Mouse (Mus musculus): ENCODE data around the gene Zfp523. TPM values are rescaled to one million over a fixed set of nuclear protein-coding genes. Genes with fewer than 3 reads are reported as not detected.

The Zfp523 gene
- polyA plus RNA-seq, 1 experiment from 2014 or later: 23.7 TPM

DNA sequence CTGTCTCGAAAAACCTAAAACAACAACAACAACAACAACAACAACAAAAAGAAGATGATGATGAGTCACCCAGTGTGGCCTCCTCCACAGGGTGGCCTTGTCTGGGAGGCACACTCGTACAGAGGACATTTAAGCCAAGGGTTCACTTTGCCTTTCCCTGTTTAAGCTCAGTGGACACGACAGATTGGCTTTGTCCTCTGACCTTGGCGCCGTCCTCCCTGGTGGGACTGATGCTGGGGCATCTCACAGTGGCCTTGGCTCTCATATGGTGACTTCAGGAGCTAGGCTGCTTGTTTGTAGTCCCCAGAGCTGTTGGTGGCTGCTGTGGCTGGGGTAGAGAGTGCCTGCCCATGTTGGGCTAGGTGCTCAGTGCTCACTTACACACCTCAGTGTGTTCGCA, 67.3 kb downstream of the Zfp523 start:
- H3K9me3 ChIP-seq (ENCODE audit: control insufficient read depth, low read length): no peaks in the 10 kb centered on the region
- H3K4me2 ChIP-seq (ENCODE audit: low read depth, low read length): no peak overlapping the region
- H3K27ac ChIP-seq (ENCODE audit: low read length): no peak overlapping the region; the same call in 1 of the 2 replicates
- H3K36me3 ChIP-seq (ENCODE audit: control insufficient read depth, insufficient read depth, low read length): peaks cover 3% of the 10 kb centered on the region; the same call in 1 of the 2 replicates
- ATAC-seq: no peak; the same call in 1 of the 2 replicates
- H3K27me3 ChIP-seq (replicated peaks; ENCODE audit: control insufficient read depth, insufficient read depth, low read length): no peaks in the 10 kb centered on the region
- H3K4me3 ChIP-seq (ENCODE audit: low read length): no peak overlapping the region
- H3K4me1 ChIP-seq (ENCODE audit: control insufficient read depth, insufficient read depth, low read length): peaks cover 14% of the 10 kb centered on the region
- H3K9ac ChIP-seq (ENCODE audit: low read depth, low read length): no peak overlapping the region
- WGBS: 88% methylated on average over 6 of the region's 6 CpGs

- Histone ChIP-seq H3K27me3 (replicated peaks; ENCODE audit: control insufficient read depth, insufficient read depth, low read length) (no peaks in the 10 kb centered on the region), H3K9me3 (ENCODE audit: control insufficient read depth, low read length) (no peaks in the 10 kb centered on the region), H3K4me3 (ENCODE audit: low read length) (no peak overlapping the region), H3K4me2 (ENCODE audit: low read depth, low read length) (no peak overlapping the region), H3K27ac (ENCODE audit: low read length) (no peak overlapping the region), H3K36me3 (ENCODE audit: control insufficient read depth, insufficient read depth, low read length) (peaks cover 3% of the 10 kb centered on the region; the same call in 1 of the 2 replicates), H3K4me1 (ENCODE audit: control insufficient read depth, insufficient read depth, low read length) (peaks cover 14% of the 10 kb centered on the region), H3K9ac (ENCODE audit: low read depth, low read length) (no peak overlapping the region)
- peak; percentile 55 for ATAC-seq
- 39% methylated on average over 6 of the region's 6 CpGs for WGBS
These were observed 67.8 kb downstream of the Zfp523 start for GRCm38 (mm10) chr17:28244714-28245113.

DNA sequence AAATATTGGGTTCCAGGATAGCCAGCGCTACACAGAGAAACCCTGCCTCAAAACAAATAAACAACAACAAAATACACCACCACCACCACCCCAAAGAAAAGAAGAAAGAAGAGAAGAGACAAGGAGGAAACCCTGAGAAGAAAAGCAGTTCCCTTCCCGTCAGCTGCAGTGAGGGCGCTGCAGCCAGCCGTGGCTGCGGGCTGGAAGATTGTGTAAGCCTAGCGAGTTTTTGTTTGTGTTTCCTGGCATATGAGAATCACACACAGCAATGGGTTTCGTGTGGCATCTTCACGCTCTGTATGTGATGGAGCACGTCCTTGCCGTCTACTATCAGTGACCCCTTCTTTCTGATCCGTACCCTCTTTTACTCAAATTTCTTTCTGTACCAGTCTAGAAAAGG, 69.7 kb downstream of the Zfp523 start:
- Histone ChIP-seq H3K36me3 (ENCODE audit: control insufficient read depth, insufficient read depth, low read length) (no peaks in the 10 kb centered on the region), H3K4me1 (ENCODE audit: control insufficient read depth, insufficient read depth, low read length) (peaks cover 19% of the 10 kb centered on the region), H3K9me3 (ENCODE audit: control insufficient read depth, low read length) (no peaks in the 10 kb centered on the region), H3K27ac (ENCODE audit: low read length) (no peak overlapping the region), H3K9ac (ENCODE audit: low read depth, low read length) (no peak overlapping the region), H3K27me3 (replicated peaks; ENCODE audit: control insufficient read depth, insufficient read depth, low read length) (no peaks in the 10 kb centered on the region), H3K4me2 (ENCODE audit: low read depth, low read length) (no peak overlapping the region), H3K4me3 (ENCODE audit: low read length) (no peak overlapping the region)
- 72% methylated on average over 11 of the region's 11 CpGs for WGBS
- no peak for ATAC-seq

DNA sequence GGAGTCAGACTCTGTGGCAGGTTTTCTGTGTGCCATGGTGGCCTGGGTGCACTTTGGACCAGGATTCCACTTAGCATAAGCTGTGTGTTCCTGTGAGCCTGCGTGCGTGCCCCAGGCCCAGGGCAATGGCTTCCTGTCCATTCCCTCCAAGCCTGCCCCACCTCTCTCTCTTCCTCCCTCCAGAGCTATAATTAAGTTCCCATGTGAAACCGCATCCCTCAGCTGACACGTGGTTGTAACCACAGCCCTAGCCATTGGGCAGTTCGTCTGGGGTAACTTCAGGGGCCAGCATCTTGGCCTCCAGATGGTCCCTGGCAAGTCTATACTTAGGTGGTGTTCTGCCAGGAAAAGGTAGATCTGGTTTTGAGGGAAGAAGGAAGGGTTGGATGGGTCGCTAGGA, 70.7 kb downstream of the Zfp523 start:
- Histone ChIP-seq H3K36me3 (ENCODE audit: control insufficient read depth, insufficient read depth, low read length) (no peaks in the 10 kb centered on the region), H3K9ac (ENCODE audit: low read depth, low read length) (0 out of 2 replicates have a peak overlapping the region, but pooled peaks have one; percentile 24), H3K4me2 (ENCODE audit: low read depth, low read length) (no peak overlapping the region), H3K9me3 (ENCODE audit: control insufficient read depth, low read length) (no peaks in the 10 kb centered on the region), H3K4me1 (ENCODE audit: control insufficient read depth, insufficient read depth, low read length) (peaks cover 23% of the 10 kb centered on the region), H3K27me3 (replicated peaks; ENCODE audit: control insufficient read depth, insufficient read depth, low read length) (no peaks in the 10 kb centered on the region), H3K27ac (ENCODE audit: low read length) (no peak overlapping the region), H3K4me3 (ENCODE audit: low read length) (no peak overlapping the region)
- ATAC-seq: no peak
- WGBS: 67% methylated on average over 6 of the region's 6 CpGs

DNA sequence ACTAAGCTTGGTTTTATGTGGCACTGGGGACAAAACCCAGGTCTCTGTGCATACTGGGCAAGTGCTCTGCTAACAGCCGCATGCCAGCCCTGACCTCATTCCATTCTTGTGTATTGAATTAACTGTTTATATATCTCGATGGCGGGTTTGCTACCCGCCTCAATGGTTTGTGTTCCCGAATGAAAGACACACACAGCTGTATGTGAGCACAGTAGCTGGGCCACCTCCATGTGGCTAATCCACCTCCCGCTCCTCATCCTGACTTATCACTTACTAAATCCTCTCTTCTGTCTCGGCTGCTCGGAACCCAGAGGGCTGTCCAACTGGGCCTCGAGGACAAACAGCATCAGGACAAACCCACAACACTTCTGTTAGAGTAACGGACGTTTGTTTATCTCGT, 72.1 kb downstream of the Zfp523 start:
- WGBS: 56% methylated on average over 12 of the region's 12 CpGs
- H3K27me3 ChIP-seq (replicated peaks; ENCODE audit: control insufficient read depth, insufficient read depth, low read length): no peaks in the 10 kb centered on the region

GRCm38 (mm10) chr17:28251579-28252280, 74.8 kb downstream of the Zfp523 start:
- H3K4me1 ChIP-seq (ENCODE audit: control insufficient read depth, insufficient read depth, low read length): peaks cover 31% of the 10 kb centered on the region
- no peak overlapping the region for H3K4me2 ChIP-seq (ENCODE audit: low read depth, low read length)
- peak overlapping the region; percentile 9; the same call in 1 of the 2 replicates for H3K27ac ChIP-seq (ENCODE audit: low read length)
- 80% methylated on average over 12 of the region's 12 CpGs for WGBS
- no peaks in the 10 kb centered on the region for H3K27me3 ChIP-seq (replicated peaks; ENCODE audit: control insufficient read depth, insufficient read depth, low read length)
- H3K9me3 ChIP-seq (ENCODE audit: control insufficient read depth, low read length): no peaks in the 10 kb centered on the region
- no peak overlapping the region for H3K4me3 ChIP-seq (ENCODE audit: low read length)
- 0 out of 2 replicates have a peak overlapping the region, but pooled peaks have one; percentile 21 for H3K9ac ChIP-seq (ENCODE audit: low read depth, low read length)
- ATAC-seq: no peak
- H3K36me3 ChIP-seq (ENCODE audit: control insufficient read depth, insufficient read depth, low read length): no peaks in the 10 kb centered on the region

More for the DNA sequence above, 72.1 kb downstream of the Zfp523 start:
- H3K9me3 ChIP-seq (ENCODE audit: control insufficient read depth, low read length): no peaks in the 10 kb centered on the region
- no peak overlapping the region for H3K4me2 ChIP-seq (ENCODE audit: low read depth, low read length)
- H3K27ac ChIP-seq (ENCODE audit: low read length): no peak overlapping the region
- no peaks in the 10 kb centered on the region for H3K36me3 ChIP-seq (ENCODE audit: control insufficient read depth, insufficient read depth, low read length)
- H3K9ac ChIP-seq (ENCODE audit: low read depth, low read length): no peak overlapping the region
- ATAC-seq: no peak
- H3K4me1 ChIP-seq (ENCODE audit: control insufficient read depth, insufficient read depth, low read length): peaks cover 23% of the 10 kb centered on the region
- H3K4me3 ChIP-seq (ENCODE audit: low read length): no peak overlapping the region

- Histone ChIP-seq H3K27ac (ENCODE audit: low read length) (no peak overlapping the region), H3K27me3 (replicated peaks; ENCODE audit: control insufficient read depth, insufficient read depth, low read length) (no peaks in the 10 kb centered on the region), H3K9me3 (ENCODE audit: control insufficient read depth, low read length) (no peaks in the 10 kb centered on the region), H3K4me1 (ENCODE audit: control insufficient read depth, insufficient read depth, low read length) (peaks cover 35% of the 10 kb centered on the region), H3K36me3 (ENCODE audit: control insufficient read depth, insufficient read depth, low read length) (no peaks in the 10 kb centered on the region), H3K4me2 (ENCODE audit: low read depth, low read length) (no peak overlapping the region), H3K9ac (ENCODE audit: low read depth, low read length) (0 out of 2 replicates have a peak overlapping the region, but pooled peaks have one; percentile 21), H3K4me3 (ENCODE audit: low read length) (no peak overlapping the region)
- 84% methylated on average over 5 of the region's 5 CpGs for WGBS
- no peak for ATAC-seq
These were observed 75.3 kb downstream of the Zfp523 start for GRCm38 (mm10) chr17:28252281-28252648.

- Histone ChIP-seq H3K4me1 (ENCODE audit: control insufficient read depth, insufficient read depth, low read length) (peaks cover 37% of the 10 kb centered on the region), H3K36me3 (ENCODE audit: control insufficient read depth, insufficient read depth, low read length) (no peaks in the 10 kb centered on the region), H3K9ac (ENCODE audit: low read depth, low read length) (no peak overlapping the region), H3K9me3 (ENCODE audit: control insufficient read depth, low read length) (no peaks in the 10 kb centered on the region), H3K4me3 (ENCODE audit: low read length) (no peak overlapping the region), H3K27me3 (replicated peaks; ENCODE audit: control insufficient read depth, insufficient read depth, low read length) (no peaks in the 10 kb centered on the region), H3K27ac (ENCODE audit: low read length) (no peak overlapping the region), H3K4me2 (ENCODE audit: low read depth, low read length) (no peak overlapping the region)
- peak; percentile 70 for ATAC-seq
- 62% methylated on average over 7 of the region's 7 CpGs for WGBS
These were observed 76.3 kb downstream of the Zfp523 start for GRCm38 (mm10) chr17:28253216-28253615.

GRCm38 (mm10) chr17:28254804-28255203, 77.9 kb downstream of the Zfp523 start:
- no peaks in the 10 kb centered on the region for H3K36me3 ChIP-seq (ENCODE audit: control insufficient read depth, insufficient read depth, low read length)
- H3K9ac ChIP-seq (ENCODE audit: low read depth, low read length): no peak overlapping the region
- no peak overlapping the region for H3K4me2 ChIP-seq (ENCODE audit: low read depth, low read length)
- H3K9me3 ChIP-seq (ENCODE audit: control insufficient read depth, low read length): no peaks in the 10 kb centered on the region; the same call in 1 of the 2 replicates
- H3K27me3 ChIP-seq (replicated peaks; ENCODE audit: control insufficient read depth, insufficient read depth, low read length): no peaks in the 10 kb centered on the region
- WGBS: 54% methylated on average over 4 of the region's 4 CpGs
- H3K4me1 ChIP-seq (ENCODE audit: control insufficient read depth, insufficient read depth, low read length): peaks cover 34% of the 10 kb centered on the region
- no peak overlapping the region for H3K27ac ChIP-seq (ENCODE audit: low read length)
- no peak for ATAC-seq
- no peak overlapping the region for H3K4me3 ChIP-seq (ENCODE audit: low read length)
